Mouse (Mus musculus) cerebellum, adult 2 months (tissue): ENCODE measurements at regions not wholly inside any gene's neighbourhood (a gene's known extent, or its start where the extent isn't known, plus 50 kb on each side); places are given as distances from the start of the nearest gene placed in this dataset.

ENCODE experiments used
- CTCF ChIP-seq: fragments of 200-500 bp; IDR thresholded peaks from 2 replicates; pipeline ENCODE4 v1.5.1; 2011; ENCODE audit warnings: low read depth, mild to moderate bottlenecking, control low read depth, low read length, moderate library complexity, borderline replicate concordance; ENCODE audit not compliant: insufficient read depth
- POLR2A ChIP-seq: fragments of 200-500 bp; IDR thresholded peaks from 2 replicates; pipeline ENCODE4 v1.6.1; 2011; ENCODE audit warnings: low read length, control low read depth, borderline replicate concordance; ENCODE audit not compliant: insufficient read depth

DNA sequence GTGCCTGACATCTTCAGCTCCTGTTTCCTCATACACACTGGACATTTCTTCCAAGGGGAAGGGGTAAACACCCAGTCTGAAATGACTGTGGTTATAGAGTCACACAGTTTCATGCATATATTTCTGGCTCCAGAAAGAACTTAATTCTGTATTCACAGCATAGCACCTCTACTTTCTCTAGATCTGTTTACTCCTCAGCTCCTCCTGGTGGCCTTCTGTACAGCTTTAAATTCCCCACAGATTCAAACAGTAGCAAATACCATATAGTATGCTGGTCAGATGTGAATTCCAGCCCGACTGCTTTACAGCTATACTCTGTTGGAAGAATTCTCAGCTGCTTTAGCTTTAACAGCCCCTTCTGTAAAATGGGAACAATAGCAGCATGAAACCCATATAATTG lies 375.6 kb downstream of the 4930474N05Rik start:
- TF ChIP-seq CTCF, result no peak
- no peak for TF ChIP-seq POLR2A
